Comparison of ENCODE assay signal across 27 mouse cellular contexts in genomic region chr5:122377101-122377833, GRCm38 (mm10). TPM values are rescaled to one million over a fixed set of nuclear protein-coding genes. Genes with fewer than 3 reads are reported as not detected.
DNase-seq lines count a peak whose midpoint lies in the region; ATAC-seq and TF ChIP-seq lines count a peak whose summit lies in the region.
"Had no signal": no experiment of that assay in that cellular context is flagged by ENCODE, and none has a peak within 500 bp of the region (broad histone marks: within the 10 kb centered on the region; RNA-seq: fewer than 3 reads in every experiment).

No protein-coding gene starts in this region.

- H3K9ac ChIP-seq in liver, embryonic 11.5 days (ENCODE audit: low read depth, low read length): no peak overlapping the region
- H3K9ac ChIP-seq in liver, embryonic 12.5 days: no peak overlapping the region
- no peak overlapping the region for H3K9ac ChIP-seq in ES-E14 (ENCODE audit: insufficient read depth, low read depth, low read length, poor library complexity, severe bottlenecking)
- H3K9ac ChIP-seq in lung, postnatal 0 days (replicated peaks; ENCODE audit: low read depth): no peak overlapping the region
- H3K9ac ChIP-seq: embryonic facial prominence, embryonic 13.5 days; embryonic facial prominence, embryonic 15.5 days; forebrain, embryonic 12.5 days had no signal

- peak; percentile 15 for DNase-seq in liver, embryonic 11.5 days (ENCODE audit: low spot score)
- DNase-seq in ES-CJ7 (ENCODE audit: low read depth, low spot score) (peak; percentile 38), ES-E14 (ENCODE audit: low read depth, low spot score) (no peak), R1 (ENCODE audit: low read depth, low spot score) (peak; percentile 81)
- DNase-seq in layer of hippocampus, adult 11-12 months (ENCODE audit: low spot score): no peak
- DNase-seq in adrenal gland, postnatal 10 days: no peak
- no peak for DNase-seq in lung, postnatal 0 days (ENCODE audit: low spot score)
- DNase-seq: adrenal gland, adult 2 months; adrenal gland, postnatal 14 days; cerebellum, adult 11 months; cerebellum, adult 18-20 months; cerebellum, adult 8-10 months; cerebellum, adult 9-11 months; cerebellum, postnatal 14 days; cerebellum, postnatal 36 days; embryo, embryonic 11 days had no signal

- TF ChIP-seq CTCF in lung, postnatal 0 days (IDR thresholded peaks at IDR 0.05): no peak

- H3K4me3 ChIP-seq in liver, embryonic 11.5 days (ENCODE audit: low read depth, low read length): no peak overlapping the region
- H3K4me3 ChIP-seq in liver, embryonic 12.5 days: no peak overlapping the region
- H3K4me3 ChIP-seq in ES-E14 (ENCODE audit: insufficient read depth in 1 of 2, low read depth in 1 of 2, low read length in 2 of 2, poor library complexity in 1 of 2, severe bottlenecking in 1 of 2): no peak overlapping the region
- H3K4me3 ChIP-seq in lung, postnatal 0 days (ENCODE audit: low read depth, low read length): no peak overlapping the region
- H3K4me3 ChIP-seq: embryonic facial prominence, embryonic 13.5 days; embryonic facial prominence, embryonic 15.5 days; erythroblast, embryonic 14.5 days; forebrain, embryonic 10.5 days; forebrain, embryonic 12.5 days had no signal

- ATAC-seq in liver, embryonic 11.5 days (replicated peaks; ENCODE audit: low FRiP score): no peak
- no peak for ATAC-seq in liver, embryonic 12.5 days
- ATAC-seq in lung, postnatal 0 days: no peak
- ATAC-seq: CD4-positive, CD25-positive, alpha-beta regulatory T cell, adult 4 months; forebrain, embryonic 14.5 days; forebrain, embryonic 16.5 days had no signal

- peaks cover 9% of the 10 kb centered on the region for H3K4me1 ChIP-seq in liver, embryonic 11.5 days (replicated peaks; ENCODE audit: control insufficient read depth, insufficient read depth, low read length)
- peaks cover 13% of the 10 kb centered on the region for H3K4me1 ChIP-seq in liver, embryonic 12.5 days
- peaks cover 4 to 11% of the 10 kb centered on the region in 2 experiments; a peak in 3 of 4 replicates for H3K4me1 ChIP-seq in ES-E14 (ENCODE audit: control insufficient read depth in 2 of 2, insufficient read depth in 2 of 2, low read length in 2 of 2, poor library complexity in 1 of 2)
- H3K4me1 ChIP-seq in lung, postnatal 0 days (ENCODE audit: insufficient read depth, low read depth, low read length): 0 out of 2 replicates have a peak, but pooled peaks cover 2% of the 10 kb centered on the region

- H3K27me3 ChIP-seq in liver, embryonic 11.5 days (replicated peaks; ENCODE audit: control insufficient read depth, insufficient read depth, low read length): no peaks in the 10 kb centered on the region
- H3K27me3 ChIP-seq in liver, embryonic 12.5 days (replicated peaks): no peaks in the 10 kb centered on the region
- no peaks in the 10 kb centered on the region for H3K27me3 ChIP-seq in lung, postnatal 0 days (replicated peaks; ENCODE audit: insufficient read depth, low read length)
- H3K27me3 ChIP-seq: CH12.LX; embryonic facial prominence, embryonic 13.5 days; embryonic facial prominence, embryonic 15.5 days; forebrain, embryonic 12.5 days had no signal

- in situ Hi-C loops in ES-E14 (cut with MboI; ENCODE audit: low sequenced_read_pairs in 2 of 2, unreplicated experiment in 2 of 2): no loop called here

- H3K4me2 ChIP-seq in liver, embryonic 11.5 days: no peak overlapping the region
- H3K4me2 ChIP-seq in liver, embryonic 12.5 days: no peak overlapping the region
- no peak overlapping the region for H3K4me2 ChIP-seq in lung, postnatal 0 days (replicated peaks; ENCODE audit: low read depth, low read length)
- H3K4me2 ChIP-seq: embryonic facial prominence, embryonic 13.5 days; embryonic facial prominence, embryonic 15.5 days; forebrain, embryonic 12.5 days had no signal

- peaks cover 31% of the 10 kb centered on the region for H3K36me3 ChIP-seq in liver, embryonic 11.5 days (ENCODE audit: control insufficient read depth, insufficient read depth, low read length)
- peaks cover 75% of the 10 kb centered on the region for H3K36me3 ChIP-seq in liver, embryonic 12.5 days
- peaks cover 31% of the 10 kb centered on the region for H3K36me3 ChIP-seq in ES-E14 (ENCODE audit: control insufficient read depth, insufficient read depth, low read length, poor library complexity, severe bottlenecking)
- peaks cover 28% of the 10 kb centered on the region for H3K36me3 ChIP-seq in lung, postnatal 0 days (ENCODE audit: insufficient read depth, low read length)

- H3K27ac ChIP-seq in liver, embryonic 11.5 days (ENCODE audit: low read depth, low read length): no peak overlapping the region
- no peak overlapping the region for H3K27ac ChIP-seq in liver, embryonic 12.5 days
- no peak overlapping the region for H3K27ac ChIP-seq in ES-E14 (ENCODE audit: insufficient read depth, low read depth, low read length, poor library complexity, severe bottlenecking)
- H3K27ac ChIP-seq in lung, postnatal 0 days (ENCODE audit: low read length): no peak overlapping the region
- H3K27ac ChIP-seq: embryonic facial prominence, embryonic 13.5 days; embryonic facial prominence, embryonic 15.5 days; forebrain, embryonic 10.5 days; forebrain, embryonic 12.5 days had no signal

- 83% methylated on average over 4 of the region's 4 CpGs for WGBS in liver, embryonic 11.5 days
- WGBS in liver, embryonic 12.5 days (ENCODE audit: insufficient replicate concordance): 82% methylated on average over 4 of the region's 4 CpGs
- 87% methylated on average over 4 of the region's 4 CpGs for WGBS in lung, postnatal 0 days

- TF ChIP-seq EP300 in lung, postnatal 0 days (IDR thresholded peaks at IDR 0.05): no peak

- H3K9me3 ChIP-seq in liver, embryonic 11.5 days (ENCODE audit: control insufficient read depth, low read length): no peaks in the 10 kb centered on the region
- no peaks in the 10 kb centered on the region for H3K9me3 ChIP-seq in liver, embryonic 12.5 days (replicated peaks)
- H3K9me3 ChIP-seq in ES-E14 (ENCODE audit: control insufficient read depth, insufficient read depth, low read depth, low read length): no peaks in the 10 kb centered on the region
- no peaks in the 10 kb centered on the region for H3K9me3 ChIP-seq in lung, postnatal 0 days (ENCODE audit: low read length)
- H3K9me3 ChIP-seq: embryonic facial prominence, embryonic 13.5 days; embryonic facial prominence, embryonic 15.5 days; forebrain, embryonic 10.5 days; forebrain, embryonic 12.5 days; G1E had no signal

TF ChIP-seq in ES-E14, 5 proteins besides CTCF, POLR2A, EP300 and RAD21:
- TF ChIP-seq MAFK (IDR thresholded peaks at IDR 0.05; ENCODE audit: insufficient read depth, low read depth, low read length) (no peak), HCFC1 (IDR thresholded peaks at IDR 0.05; ENCODE audit: borderline replicate concordance, insufficient read depth, low read length) (no peak), ZNF384 (IDR thresholded peaks at IDR 0.05; ENCODE audit: low read depth, low read length) (peak; percentile 87), ZC3H11A (IDR thresholded peaks at IDR 0.05; ENCODE audit: borderline replicate concordance, low read depth, low read length) (no peak), CHD2 (IDR thresholded peaks at IDR 0.05; ENCODE audit: low read depth, low read length) (no peak)

RNA-seq across cellular contexts. Expression of gene Fam216a, which starts 5.1 kb away (rescaled TPM):
- 50.7 and 52.1 TPM in 2 replicates for polyA plus RNA-seq in liver, embryonic 11.5 days (2014; fragmentation: Nextera tagmentation; extraction: Ambion mirVana)
- polyA plus RNA-seq in liver, embryonic 12.5 days (2016; fragmentation: Nextera tagmentation; extraction: Ambion mirVana): 29.6 and 31.6 TPM in 2 replicates
- total RNA-seq in ES-E14 (2012; rRNA removed): 20.0 and 32.7 TPM in 2 replicates
- total RNA-seq in adrenal gland, postnatal 10 days (2021): 10 to 100 TPM; 30.3 to 32.7 TPM
- 41.0 and 42.1 TPM in 2 replicates for polyA plus RNA-seq in lung, postnatal 0 days (2015; fragmentation: Nextera tagmentation; extraction: Ambion mirVana)

RNA-seq across cellular contexts. Expression of gene Gpn3, which starts 5.6 kb away (rescaled TPM):
- polyA plus RNA-seq in liver, embryonic 11.5 days (2014; fragmentation: Nextera tagmentation; extraction: Ambion mirVana): 112 and 114 TPM in 2 replicates
- polyA plus RNA-seq in liver, embryonic 12.5 days (2016; fragmentation: Nextera tagmentation; extraction: Ambion mirVana): 80.3 and 85.1 TPM in 2 replicates
- total RNA-seq in ES-E14 (2012; rRNA removed): 101 and 105 TPM in 2 replicates
- 10 to 100 TPM; 27.2 to 33.8 TPM for total RNA-seq in adrenal gland, postnatal 10 days (2021)
- polyA plus RNA-seq in lung, postnatal 0 days (2015; fragmentation: Nextera tagmentation; extraction: Ambion mirVana): 61.2 and 69.2 TPM in 2 replicates

RNA-seq across cellular contexts. Expression of gene Arpc3, which starts 14.4 kb away (rescaled TPM):
- 122 and 125 TPM in 2 replicates for polyA plus RNA-seq in liver, embryonic 11.5 days (2014; fragmentation: Nextera tagmentation; extraction: Ambion mirVana)
- polyA plus RNA-seq in liver, embryonic 12.5 days (2016; fragmentation: Nextera tagmentation; extraction: Ambion mirVana): 101 and 103 TPM in 2 replicates
- total RNA-seq in ES-E14 (2012; rRNA removed): 135 and 165 TPM in 2 replicates
- total RNA-seq in adrenal gland, postnatal 10 days (2021): 100 to 1,000 TPM; 164 to 207 TPM
- polyA plus RNA-seq in lung, postnatal 0 days (2015; fragmentation: Nextera tagmentation; extraction: Ambion mirVana): 169 and 177 TPM in 2 replicates

RNA-seq across cellular contexts. Expression of gene Vps29, which starts 23.1 kb away (rescaled TPM):
- polyA plus RNA-seq in liver, embryonic 11.5 days (2014; fragmentation: Nextera tagmentation; extraction: Ambion mirVana): 204 and 211 TPM in 2 replicates
- polyA plus RNA-seq in liver, embryonic 12.5 days (2016; fragmentation: Nextera tagmentation; extraction: Ambion mirVana): 133 and 137 TPM in 2 replicates
- total RNA-seq in ES-E14 (2012; rRNA removed): 101 and 135 TPM in 2 replicates
- 100 to 1,000 TPM; 121 to 131 TPM for total RNA-seq in adrenal gland, postnatal 10 days (2021)
- polyA plus RNA-seq in lung, postnatal 0 days (2015; fragmentation: Nextera tagmentation; extraction: Ambion mirVana): 189 and 193 TPM in 2 replicates

RNA-seq across cellular contexts. Expression of gene Rad9b, which starts 23.2 kb away (rescaled TPM):
- 7.0 and 7.9 TPM in 2 replicates for polyA plus RNA-seq in liver, embryonic 11.5 days (2014; fragmentation: Nextera tagmentation; extraction: Ambion mirVana)
- 4.7 and 6.1 TPM in 2 replicates for polyA plus RNA-seq in liver, embryonic 12.5 days (2016; fragmentation: Nextera tagmentation; extraction: Ambion mirVana)
- 20.5 and 23.9 TPM in 2 replicates for total RNA-seq in ES-E14 (2012; rRNA removed)
- total RNA-seq in adrenal gland, postnatal 10 days (2021): 1 to 10 TPM; 4.6 to 4.8 TPM
- polyA plus RNA-seq in lung, postnatal 0 days (2015; fragmentation: Nextera tagmentation; extraction: Ambion mirVana): 6.4 and 6.9 TPM in 2 replicates
- polyA plus RNA-seq: erythroblast, embryonic 14.5 days had no signal

Comparison
In these comparisons a context has a peak if more than half of its experiments do, and no peak if none do; other contexts are left out.
1. DNase-seq: peak in liver, embryonic 11.5 days (single experiment), ES-CJ7 (single experiment) and R1 (single experiment); none in ES-E14 (single experiment), layer of hippocampus, adult 11-12 months (single experiment), adrenal gland, postnatal 10 days (single experiment) and lung, postnatal 0 days (single experiment).